Mouse (Mus musculus) testis, adult 2 months (tissue): Measurements from ENCODE around the gene Brd3os. TPM values are rescaled to one million over a fixed set of nuclear protein-coding genes. Genes with fewer than 3 reads are reported as not detected.

ENCODE experiments used
- H3K27ac ChIP-seq: fragments of 200-500 bp; 2 replicates; pipeline ENCODE4 v1.5.1; 2012; ENCODE audit warnings: low read depth, low read length; ENCODE audit not compliant: control insufficient read depth, insufficient read depth
- H3K27me3 ChIP-seq: fragments of 200-500 bp; 2 replicates; pipeline ENCODE4 v1.6.1; 2012; ENCODE audit warnings: mild to moderate bottlenecking, low read length, moderate library complexity; ENCODE audit not compliant: control insufficient read depth, insufficient read depth
- H3K36me3 ChIP-seq: fragments of 200-500 bp; 2 replicates; pipeline ENCODE4 v1.6.1; 2012; ENCODE audit warnings: mild to moderate bottlenecking, low read length; ENCODE audit not compliant: control insufficient read depth, insufficient read depth
- H3K4me1 ChIP-seq: fragments of 200-500 bp; 2 replicates; pipeline ENCODE4 v1.6.1; 2012; ENCODE audit warnings: low read length; ENCODE audit not compliant: control insufficient read depth, insufficient read depth
- H3K4me3 ChIP-seq: fragments of 200-500 bp; 2 replicates; pipeline ENCODE4 v1.5.1; 2012; ENCODE audit warnings: low read depth, mild to moderate bottlenecking, low read length, moderate library complexity, mixed read lengths; ENCODE audit not compliant: control insufficient read depth
- CTCF ChIP-seq: fragments of 200-500 bp; IDR thresholded peaks from 2 replicates; pipeline ENCODE4 v1.5.1; 2012; ENCODE audit warnings: low read depth, mild to moderate bottlenecking, inconsistent platforms, low read length, moderate library complexity; ENCODE audit not compliant: control insufficient read depth, insufficient read depth, insufficient replicate concordance
- POLR2A ChIP-seq: fragments of 200-500 bp; IDR thresholded peaks from 2 replicates; pipeline ENCODE4 v1.6.1; 2012; ENCODE audit warnings: low read depth, mild to moderate bottlenecking, inconsistent platforms, low read length, moderate library complexity; ENCODE audit not compliant: control insufficient read depth
- polyA plus RNA-seq: library from polyadenylated mRNA; depleted of rRNA; stranded (reverse); fragments of >200 nt; gene quantifications from 2 replicates; pipeline ENCODE4 v1.2.3, GENCODE M21; 2012; rRNA removed

Gene Brd3os
- 9.7 and 13.3 TPM in 2 replicates for polyA plus RNA-seq

GRCm38 (mm10) chr2:27441767-27442707 lies at the start of gene Brd3os:
Gene Brd3os, plus strand, starts transcription at chr2:27442324.
- Histone ChIP-seq H3K4me1 (peaks cover 21% of the 10 kb centered on the region), H3K27me3 (no peaks in the 10 kb centered on the region), H3K27ac (peak within 1 kb of the TSS; percentile 71), H3K4me3 (peak within 1 kb of the TSS; percentile 90), H3K36me3 (no peaks in the 10 kb centered on the region)
- TF ChIP-seq POLR2A (peak; percentile 58), CTCF (no peak)

- TF ChIP-seq POLR2A (no peak), CTCF (no peak)
- Histone ChIP-seq H3K36me3 (no peaks in the 10 kb centered on the region), H3K4me3 (no peak overlapping the region), H3K4me1 (no peaks in the 10 kb centered on the region; the same call in 1 of the 2 replicates), H3K27ac (no peak overlapping the region), H3K27me3 (no peaks in the 10 kb centered on the region)
Measured at GRCm38 (mm10) chr2:27394158-27394832, 47.8 kb upstream of the Brd3os start.

GRCm38 (mm10) chr2:27396656-27397440 lies 45.3 kb upstream of the Brd3os start:
- H3K27ac ChIP-seq: no peak overlapping the region
- H3K4me1 ChIP-seq: no peaks in the 10 kb centered on the region; the same call in 1 of the 2 replicates
- no peak for TF ChIP-seq CTCF
- no peak for TF ChIP-seq POLR2A
- no peak overlapping the region for H3K4me3 ChIP-seq
- no peaks in the 10 kb centered on the region for H3K36me3 ChIP-seq
- no peaks in the 10 kb centered on the region for H3K27me3 ChIP-seq

- no peak overlapping the region for H3K4me3 ChIP-seq
- no peaks in the 10 kb centered on the region; the same call in 1 of the 2 replicates for H3K4me1 ChIP-seq
- H3K27ac ChIP-seq: no peak overlapping the region
- no peaks in the 10 kb centered on the region for H3K27me3 ChIP-seq
- TF ChIP-seq CTCF: no peak
- H3K36me3 ChIP-seq: no peaks in the 10 kb centered on the region
Measured at GRCm38 (mm10) chr2:27400083-27400482, 42.0 kb upstream of the Brd3os start.

GRCm38 (mm10) chr2:27401544-27401943 lies 40.6 kb upstream of the Brd3os start:
- TF ChIP-seq CTCF: no peak
- TF ChIP-seq POLR2A: no peak
- H3K36me3 ChIP-seq: no peaks in the 10 kb centered on the region
- H3K4me3 ChIP-seq: no peak overlapping the region
- H3K27me3 ChIP-seq: no peaks in the 10 kb centered on the region
- peaks cover 2% of the 10 kb centered on the region for H3K4me1 ChIP-seq
- no peak overlapping the region for H3K27ac ChIP-seq

- TF ChIP-seq POLR2A (no peak), CTCF (no peak)
- H3K36me3 ChIP-seq: no peaks in the 10 kb centered on the region
- no peak overlapping the region for H3K27ac ChIP-seq
Measured at GRCm38 (mm10) chr2:27404375-27405093, 37.6 kb upstream of the Brd3os start.

More at GRCm38 (mm10) chr2:27404375-27405093, 37.6 kb upstream of the Brd3os start:
- Histone ChIP-seq H3K4me3 (no peak overlapping the region), H3K4me1 (peaks cover 9% of the 10 kb centered on the region), H3K27me3 (no peaks in the 10 kb centered on the region)
